Mouse (Mus musculus) layer of hippocampus, adult 11-12 months (tissue): Measurements from ENCODE around the gene Cfap300.

ENCODE experiments used
- DNase-seq: peaks from one replicate; pipeline ENCODE4 v3.0.0; 2022; ENCODE audit warnings: low spot score

The Cfap300 gene

GRCm38 (mm10) chr9:8042338-8043043, at the start of gene Cfap300:
TSS of gene Cfap300 (minus strand) at chr9:8042823.
- peak; percentile 95 for DNase-seq

DNA sequence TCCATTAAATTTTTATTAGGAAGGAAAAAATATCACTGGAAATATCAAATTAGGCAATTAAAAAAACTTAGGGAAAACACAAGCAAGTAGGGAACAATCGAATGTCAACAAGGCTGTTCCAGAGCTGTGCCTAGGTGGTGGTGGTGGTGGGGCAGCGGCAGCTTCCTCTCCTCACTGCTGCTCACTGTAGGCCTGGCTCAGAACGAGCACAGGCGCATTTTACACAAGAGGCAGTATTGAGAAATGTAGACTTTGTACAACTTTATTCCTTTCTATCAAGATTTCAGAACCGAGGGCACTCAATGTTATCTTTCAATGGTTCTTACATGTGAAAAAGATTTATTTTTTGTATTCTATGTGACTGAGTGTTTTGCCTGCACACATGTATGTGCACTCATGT, 36.3 kb upstream of the Cfap300 start:
- DNase-seq, result no peak

GRCm38 (mm10) chr9:8074345-8074744, 31.7 kb upstream of the Cfap300 start:
- peak; percentile 16 for DNase-seq

GRCm38 (mm10) chr9:8073203-8073755, 30.7 kb upstream of the Cfap300 start:
- DNase-seq, result no peak

DNA sequence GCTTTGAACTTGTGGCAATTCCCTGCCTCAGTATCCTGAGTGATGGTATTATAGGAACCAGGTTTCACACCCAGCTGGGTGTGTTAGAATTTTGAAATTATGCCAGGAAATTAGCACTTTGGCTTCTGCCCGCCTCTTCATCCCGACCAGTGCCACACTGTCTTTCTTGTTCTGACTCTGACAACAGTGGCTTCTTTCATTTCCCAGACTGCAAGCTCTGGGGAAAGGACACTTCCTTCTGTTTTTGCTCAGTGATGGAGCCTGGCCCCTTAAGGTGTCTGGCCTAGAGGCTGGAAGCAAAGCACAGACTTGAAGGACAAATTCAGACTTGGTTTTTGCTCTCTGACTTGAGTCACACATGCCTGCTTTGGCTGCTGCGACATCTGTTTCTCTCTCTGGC, 17.0 kb upstream of the Cfap300 start:
- no peak for DNase-seq

DNA sequence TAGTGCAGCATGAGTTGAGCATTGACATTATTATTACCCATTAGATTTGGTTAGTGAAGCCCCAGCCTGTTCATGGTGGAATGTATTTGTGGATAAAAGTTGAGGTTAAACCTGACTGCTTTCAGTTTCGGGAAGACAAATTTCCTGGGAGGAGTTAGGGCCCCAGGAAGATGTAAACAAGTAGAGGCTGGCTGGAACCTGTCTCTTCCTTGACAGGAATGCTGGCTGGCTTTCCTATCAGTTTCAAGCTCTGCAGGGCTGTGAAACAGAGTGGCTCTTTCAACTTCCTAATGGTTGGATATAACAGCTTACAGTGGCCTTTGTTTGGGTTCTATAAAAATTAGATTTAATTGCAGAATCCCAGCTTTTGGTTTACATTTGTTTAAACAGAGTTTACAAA, 12.2 kb upstream of the Cfap300 start:
- DNase-seq, result no peak

- DNase-seq, result no peak
Measured at GRCm38 (mm10) chr9:8043044-8043387, 393 bp upstream of the Cfap300 start.

DNA sequence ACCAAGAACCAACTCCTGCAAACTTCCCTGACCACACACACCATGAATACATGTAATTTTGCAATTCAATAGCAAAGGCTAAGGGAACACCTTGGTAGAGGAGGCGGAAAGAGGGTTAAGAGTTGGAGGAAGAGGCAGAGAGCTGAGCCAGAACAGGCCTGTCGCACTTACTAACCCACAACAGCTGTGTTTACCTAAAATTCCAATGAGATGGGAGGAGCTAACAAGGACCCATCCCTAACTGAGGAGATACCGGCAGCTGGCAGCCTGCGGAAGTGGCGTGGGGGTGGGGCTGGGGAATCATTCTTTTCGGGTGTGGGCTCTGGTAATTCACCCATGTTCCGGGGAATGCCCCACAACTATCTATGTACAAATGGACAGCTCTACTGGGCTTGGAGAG, 7.1 kb downstream of the Cfap300 start:
- DNase-seq, result no peak

DNA sequence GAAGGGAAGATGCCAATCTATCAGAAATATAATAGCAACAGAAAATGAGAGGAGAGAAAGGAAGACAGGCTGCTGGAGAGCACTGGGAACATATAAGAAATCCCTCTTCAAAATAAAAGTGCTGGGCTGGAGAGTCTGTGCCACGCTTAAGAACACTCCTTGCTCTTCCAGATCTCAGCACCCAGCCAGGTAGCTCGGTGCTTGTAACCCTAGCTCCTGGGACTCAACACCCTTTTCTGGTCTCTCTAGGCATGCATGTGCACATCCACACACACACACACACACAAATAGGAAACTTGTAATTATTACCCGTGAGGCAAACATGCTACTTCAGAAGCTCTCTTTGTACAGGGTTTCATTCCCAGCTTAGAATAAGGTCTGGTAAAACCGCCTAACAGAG, 7.5 kb downstream of the Cfap300 start:
- no peak for DNase-seq

DNA sequence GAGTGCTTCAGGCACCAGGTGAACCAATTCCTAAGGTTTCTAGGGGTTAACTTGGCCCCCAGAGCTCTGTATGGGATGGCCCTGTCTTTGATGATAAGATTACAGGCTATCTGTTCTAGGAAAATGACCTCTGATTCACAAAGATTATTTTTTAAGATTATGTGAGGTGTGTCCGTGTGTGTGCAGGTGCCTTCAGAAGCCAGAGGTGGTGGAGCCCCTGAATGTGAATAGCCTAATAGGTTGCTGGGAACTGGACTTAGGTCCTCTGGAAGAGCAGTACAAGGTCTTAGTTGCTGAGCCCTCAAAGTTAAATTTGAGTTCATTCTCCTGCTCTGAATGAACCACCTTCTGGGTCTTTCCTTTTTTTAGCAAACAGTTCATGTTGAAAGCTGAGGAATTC, 8.5 kb downstream of the Cfap300 start:
- no peak for DNase-seq

GRCm38 (mm10) chr9:8032847-8033246, 9.8 kb downstream of the Cfap300 start:
- no peak for DNase-seq

- DNase-seq, result no peak
Measured at GRCm38 (mm10) chr9:8018609-8019008, 24.0 kb downstream of the Cfap300 start.

GRCm38 (mm10) chr9:8017253-8017913, 25.2 kb downstream of the Cfap300 start:
- no peak for DNase-seq

GRCm38 (mm10) chr9:8004370-8004991, 38.1 kb downstream of the Cfap300 start, which contains the start of gene Yap1:
TSS of gene Yap1 (minus strand) at chr9:8004596.
- peak; percentile 62 for DNase-seq

DNA sequence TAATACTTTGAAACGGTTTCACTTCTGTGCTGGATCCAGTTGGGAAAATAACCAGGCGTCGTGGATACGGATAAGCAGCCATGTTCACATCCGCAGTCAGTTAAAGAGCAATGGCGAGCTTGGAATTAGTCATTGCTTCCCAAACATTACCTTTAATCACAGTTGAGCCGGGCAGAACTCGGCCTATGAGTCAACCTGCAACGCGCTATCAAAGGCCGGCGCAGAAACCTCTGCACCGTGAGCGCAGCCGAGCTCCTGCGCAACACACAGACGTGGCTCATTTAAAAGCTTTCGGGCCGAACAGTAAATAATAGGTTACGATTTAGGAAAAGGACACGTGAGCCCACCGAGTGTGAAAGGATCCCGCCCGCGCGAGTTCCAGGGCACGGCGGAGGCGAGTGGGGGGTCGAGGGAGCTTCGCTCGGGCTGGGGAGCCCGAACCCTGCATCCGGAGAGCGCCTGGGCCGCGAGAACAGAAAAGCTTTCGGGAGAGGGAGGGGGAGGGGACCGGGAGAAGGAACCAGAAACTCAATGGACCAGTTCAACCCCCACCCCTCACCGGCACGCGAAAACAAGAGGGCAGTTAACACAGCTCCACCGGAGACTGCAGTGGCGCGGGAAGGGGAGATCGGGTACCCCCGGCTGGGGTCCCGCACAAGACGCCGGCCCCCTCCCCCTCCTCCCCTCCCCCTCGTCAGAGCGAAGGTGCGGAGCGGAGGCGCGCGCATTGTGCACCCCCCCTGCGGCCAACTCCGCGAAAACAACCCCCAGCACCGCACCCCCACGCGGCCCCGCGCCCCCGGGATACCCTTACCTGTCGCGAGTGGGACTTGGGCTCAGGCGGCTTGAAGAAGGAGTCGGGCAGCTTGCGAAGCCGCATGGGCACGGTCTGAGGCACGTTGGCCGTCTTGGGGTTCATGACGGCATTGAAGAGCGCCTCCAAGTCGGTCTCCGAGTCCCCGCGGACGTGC, 39.0 kb downstream of the Cfap300 start:
- DNase-seq, result peak; percentile 20

- DNase-seq, result no peak
Measured at GRCm38 (mm10) chr9:8002806-8003205, 39.8 kb downstream of the Cfap300 start.

DNA sequence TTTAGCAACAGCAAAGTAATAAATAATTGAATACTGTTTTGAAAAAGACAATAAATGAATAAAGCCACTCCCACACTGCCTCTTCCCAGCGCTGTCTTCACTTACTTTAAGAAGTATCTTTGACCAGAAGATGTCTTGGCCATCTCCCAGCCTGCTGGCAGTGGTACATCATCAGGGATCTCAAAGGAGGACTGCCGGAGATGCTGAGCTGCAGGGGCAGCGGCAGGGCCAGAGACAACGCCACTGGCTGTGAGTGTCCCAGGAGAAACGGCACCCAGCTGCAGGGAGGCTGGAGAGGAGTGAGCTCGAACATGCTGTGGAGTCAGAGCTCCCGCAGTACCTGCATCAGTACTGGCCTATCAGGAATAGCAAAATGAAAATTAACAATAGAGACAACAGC, 41.3 kb downstream of the Cfap300 start:
- DNase-seq, result no peak

- no peak for DNase-seq
Measured at GRCm38 (mm10) chr9:7994275-7994674, 48.3 kb downstream of the Cfap300 start.

DNA sequence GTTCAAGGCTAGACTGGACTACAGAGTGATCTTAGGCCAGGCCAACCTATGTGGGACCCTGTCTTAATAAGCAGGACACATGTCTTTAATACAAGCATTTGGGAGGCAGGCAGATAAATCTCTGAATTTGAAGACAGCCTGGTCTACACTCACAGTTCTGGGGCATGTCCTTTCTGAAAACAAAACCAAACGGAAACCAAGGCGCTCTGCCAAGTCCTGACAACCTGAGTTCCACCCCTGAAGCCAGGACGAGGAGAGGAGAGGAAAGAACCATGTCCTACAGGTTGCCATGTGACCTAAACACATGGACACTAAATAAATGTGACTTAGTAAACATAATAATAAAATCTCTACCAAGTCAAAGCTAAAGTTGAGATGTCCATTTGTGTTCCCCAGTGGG, 50.0 kb downstream of the Cfap300 start:
- DNase-seq, result no peak

DNA sequence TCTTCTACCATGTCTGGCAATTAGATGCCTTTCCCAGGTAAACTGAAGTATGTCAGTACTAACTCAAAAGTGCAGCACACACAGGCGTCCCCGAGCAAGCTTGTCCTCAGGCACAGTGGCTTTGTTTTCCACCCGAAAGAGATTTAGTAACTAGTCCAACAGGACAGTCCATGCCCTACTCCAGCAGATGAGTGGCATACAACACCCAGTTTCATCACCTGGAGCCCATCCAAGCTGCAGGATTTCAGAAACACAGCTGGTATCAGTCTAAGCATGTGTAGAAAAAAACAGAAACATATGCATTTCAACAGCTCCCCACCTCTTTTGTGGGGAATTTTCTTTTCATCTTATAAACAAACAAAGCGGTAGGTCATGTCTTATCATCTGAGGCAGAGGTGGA, 51.7 kb downstream of the Cfap300 start:
- DNase-seq, result no peak

GRCm38 (mm10) chr9:7987119-7987518, 55.5 kb downstream of the Cfap300 start:
- no peak for DNase-seq

- DNase-seq, result no peak
Measured at GRCm38 (mm10) chr9:7984287-7984686, 58.3 kb downstream of the Cfap300 start.
